Mouse (Mus musculus): ENCODE measurements at regions not wholly inside any gene's neighbourhood (a gene's known extent, or its start where the extent isn't known, plus 50 kb on each side); places are given as distances from the start of the nearest gene placed in this dataset.
A peak's percentile ranks its signal among the peaks of the same experiment; 100 is the strongest.
"Not testable (repeated sequence)": the region's sequence is repeated elsewhere in the genome, so short reads cannot be mapped to it uniquely, and the experiment has no call there.

- not testable (repeated sequence) for DNase-seq (ENCODE audit: low spot score in 2 of 2)
Observed at GRCm38 (mm10) chr4:55279351-55279750, 70.5 kb upstream of the Rad23b start.

- no peak for DNase-seq (ENCODE audit: low spot score in 2 of 2)
Observed at GRCm38 (mm10) chr4:55280706-55281105, 69.1 kb upstream of the Rad23b start.

- DNase-seq (ENCODE audit: low spot score in 2 of 2), result no peak
Observed at GRCm38 (mm10) chr4:55281486-55282096, 68.3 kb upstream of the Rad23b start.

GRCm38 (mm10) chr4:55282474-55282873 lies 67.4 kb upstream of the Rad23b start:
- no peak for DNase-seq (ENCODE audit: low spot score in 2 of 2)

GRCm38 (mm10) chr4:55284722-55285225 lies 65.1 kb upstream of the Rad23b start:
- DNase-seq (ENCODE audit: low spot score in 2 of 2), result no peak

- DNase-seq (ENCODE audit: low spot score in 2 of 2), result no peak
Observed at GRCm38 (mm10) chr4:55285641-55286040, 64.2 kb upstream of the Rad23b start.

GRCm38 (mm10) chr4:55288456-55288855 lies 61.4 kb upstream of the Rad23b start:
- DNase-seq (ENCODE audit: low spot score in 2 of 2), result no peak

GRCm38 (mm10) chr4:55292277-55292676 lies 57.6 kb upstream of the Rad23b start:
- no peak for DNase-seq (ENCODE audit: low spot score in 2 of 2)

- DNase-seq (ENCODE audit: low spot score in 2 of 2), result no peak
Observed at GRCm38 (mm10) chr4:55292701-55293100, 57.1 kb upstream of the Rad23b start.

- no peak for DNase-seq (ENCODE audit: low spot score in 2 of 2)
Observed at GRCm38 (mm10) chr4:55293347-55294079, 56.3 kb upstream of the Rad23b start.

GRCm38 (mm10) chr4:55294255-55294687 lies 55.6 kb upstream of the Rad23b start:
- DNase-seq (ENCODE audit: low spot score in 2 of 2), result peak; percentile 4 to 20

GRCm38 (mm10) chr4:55297841-55298240 lies 52.0 kb upstream of the Rad23b start:
- DNase-seq (ENCODE audit: low spot score in 2 of 2), result no peak
